Mouse (Mus musculus) ES-E14 (cell line): ENCODE results near the gene Scrn1. TPM values are rescaled to one million over a fixed set of nuclear protein-coding genes. Genes with fewer than 3 reads are reported as not detected.

Experiments
- DNase-seq: peaks from one replicate; pipeline ENCODE4 v3.0.0-alpha.2; 2013; ENCODE audit warnings: low read depth, low spot score
- H3K27ac ChIP-seq: 2 replicates; pipeline ENCODE4 v1.5.1; 2012; ENCODE audit warnings: low read depth, mild to moderate bottlenecking, low read length, moderate library complexity, mixed read lengths; ENCODE audit not compliant: poor library complexity, insufficient read depth, severe bottlenecking
- H3K36me3 ChIP-seq: 2 replicates; pipeline ENCODE4 v1.6.1; 2012; ENCODE audit warnings: mild to moderate bottlenecking, low read length, moderate library complexity, mixed read lengths; ENCODE audit not compliant: control insufficient read depth, poor library complexity, insufficient read depth, severe bottlenecking
- H3K4me1 ChIP-seq, 2 experiments: fragments of 150-350 bp in 1 of 2; sonication (generic) in 1 of 2; 2 replicates each; pipeline ENCODE4 v1.6.1; 2012; ENCODE audit warnings: low read length in 2 of 2, mild to moderate bottlenecking in 1 of 2, mixed read lengths in 1 of 2; ENCODE audit not compliant: control insufficient read depth in 2 of 2, insufficient read depth in 2 of 2, poor library complexity in 1 of 2
- H3K4me3 ChIP-seq, 2 experiments: fragments of 150-350 bp in 1 of 2; sonication (generic) in 1 of 2; 2 replicates each; pipeline ENCODE4 v1.5.1; 2012; ENCODE audit warnings: low read length in 2 of 2, low read depth in 1 of 2, mild to moderate bottlenecking in 1 of 2, mixed read lengths in 1 of 2; ENCODE audit not compliant: insufficient read depth in 1 of 2, poor library complexity in 1 of 2, severe bottlenecking in 1 of 2
- H3K9ac ChIP-seq: 2 replicates; pipeline ENCODE4 v1.6.1; 2012; ENCODE audit warnings: low read depth, mild to moderate bottlenecking, low read length, mixed read lengths; ENCODE audit not compliant: poor library complexity, insufficient read depth, severe bottlenecking
- H3K9me3 ChIP-seq: fragments of 150-350 bp; sonication (generic); 2 replicates; pipeline ENCODE4 v1.6.1; 2012; ENCODE audit warnings: low read depth, mild to moderate bottlenecking, low read length; ENCODE audit not compliant: control insufficient read depth, insufficient read depth
- CHD2 ChIP-seq: IDR thresholded peaks from 2 replicates; pipeline ENCODE4 v1.6.1; 2014; ENCODE audit warnings: mild to moderate bottlenecking, low read depth, low read length, inconsistent platforms
- HCFC1 ChIP-seq: IDR thresholded peaks from 2 replicates; pipeline ENCODE4 v1.6.1; 2012; ENCODE audit warnings: low read length, inconsistent platforms, borderline replicate concordance; ENCODE audit not compliant: insufficient read depth
- MAFK ChIP-seq: IDR thresholded peaks from 2 replicates; pipeline ENCODE4 v1.6.1; 2014; ENCODE audit warnings: mild to moderate bottlenecking, low read depth, low read length, inconsistent platforms; ENCODE audit not compliant: insufficient read depth
- ZC3H11A ChIP-seq: IDR thresholded peaks from 2 replicates; pipeline ENCODE4 v1.6.1; 2012; ENCODE audit warnings: low read depth, mild to moderate bottlenecking, inconsistent platforms, low read length, borderline replicate concordance
- ZNF384 ChIP-seq: IDR thresholded peaks from 2 replicates; pipeline ENCODE4 v1.6.1; 2012; ENCODE audit warnings: low read depth, low read length, inconsistent platforms
- in situ Hi-C, 2 experiments: fragments of 600-800 bp; cut with MboI; formaldehyde crosslinking; loops; one replicate each; pipeline ENCODE4 v1.15.1; 2025; ENCODE audit warnings: low sequenced_read_pairs in 2 of 2, inconsistent platforms in 1 of 2; ENCODE audit not compliant: unreplicated experiment in 2 of 2
- total RNA-seq: library from RNA; depleted of rRNA; stranded (reverse); fragments of 300-350 nt; gene quantifications from 2 replicates; pipeline ENCODE4 v1.2.3, GENCODE M21; 2012

The Scrn1 gene
- total RNA-seq, 1 experiment: 8.9 TPM

DNA sequence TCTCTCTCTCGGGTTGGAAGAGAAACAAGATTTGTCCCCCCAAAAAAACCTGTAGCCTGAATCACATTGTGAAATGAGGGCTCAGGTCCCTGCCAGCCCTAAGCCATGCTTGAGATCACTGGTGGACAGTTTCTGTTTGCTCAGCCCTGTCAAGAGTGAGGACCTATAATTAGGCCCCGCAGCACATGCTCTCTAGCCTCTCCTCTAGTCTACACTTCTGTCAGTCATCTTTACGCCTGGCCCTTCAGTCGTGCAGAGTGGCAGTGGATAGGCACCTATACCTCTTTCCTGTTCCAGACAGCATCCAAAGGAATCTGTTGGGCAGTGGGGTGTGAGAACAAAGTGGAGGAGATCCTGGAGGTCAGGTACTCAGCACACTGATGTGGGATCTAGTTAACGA, 58.5 kb downstream of the Scrn1 start:
- no peak for TF ChIP-seq MAFK
- no peak for TF ChIP-seq CHD2
- TF ChIP-seq HCFC1: no peak
- no peak for TF ChIP-seq ZC3H11A
- TF ChIP-seq ZNF384: no peak
- in situ Hi-C loops: no loop called here
- H3K9me3 ChIP-seq: no peaks in the 10 kb centered on the region
- H3K9ac ChIP-seq: no peak overlapping the region
- no peak overlapping the region for H3K4me3 ChIP-seq
- no peak for DNase-seq
- H3K36me3 ChIP-seq: no peaks in the 10 kb centered on the region
- no peak overlapping the region; the same call in 1 of the 2 replicates for H3K27ac ChIP-seq
- H3K4me1 ChIP-seq: no peaks in the 10 kb centered on the region; a peak in 2 of 4 replicates

DNA sequence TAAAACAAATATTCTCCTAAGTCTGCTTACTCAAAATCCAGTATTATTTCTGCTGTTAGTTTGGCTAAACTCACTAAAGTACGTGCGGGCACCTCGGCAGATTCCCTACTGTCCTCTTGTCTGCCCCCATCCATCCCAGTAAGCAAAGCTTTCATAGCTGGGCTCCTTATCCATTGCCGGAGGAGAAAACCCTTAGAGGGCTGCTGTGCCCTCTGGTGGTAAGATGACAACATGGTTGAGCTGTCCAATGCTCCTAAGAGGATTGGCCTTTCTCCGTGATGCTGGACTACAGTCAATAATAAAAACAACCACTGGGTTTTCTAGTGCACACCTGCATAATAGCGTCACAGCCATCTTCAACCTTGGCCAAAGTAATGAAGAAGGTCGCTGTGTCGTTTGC, 59.3 kb downstream of the Scrn1 start:
- H3K36me3 ChIP-seq: no peaks in the 10 kb centered on the region
- H3K4me3 ChIP-seq: no peak overlapping the region
- H3K9ac ChIP-seq: no peak overlapping the region
- DNase-seq: peak; percentile 19
- H3K4me1 ChIP-seq: no peaks in the 10 kb centered on the region; a peak in 2 of 4 replicates
- TF ChIP-seq HCFC1 (no peak), ZC3H11A (peak; percentile 67; the same call in 1 of the 2 replicates)
- H3K9me3 ChIP-seq: no peaks in the 10 kb centered on the region
- in situ Hi-C loops: no loop called here
- H3K27ac ChIP-seq: no peak overlapping the region

DNA sequence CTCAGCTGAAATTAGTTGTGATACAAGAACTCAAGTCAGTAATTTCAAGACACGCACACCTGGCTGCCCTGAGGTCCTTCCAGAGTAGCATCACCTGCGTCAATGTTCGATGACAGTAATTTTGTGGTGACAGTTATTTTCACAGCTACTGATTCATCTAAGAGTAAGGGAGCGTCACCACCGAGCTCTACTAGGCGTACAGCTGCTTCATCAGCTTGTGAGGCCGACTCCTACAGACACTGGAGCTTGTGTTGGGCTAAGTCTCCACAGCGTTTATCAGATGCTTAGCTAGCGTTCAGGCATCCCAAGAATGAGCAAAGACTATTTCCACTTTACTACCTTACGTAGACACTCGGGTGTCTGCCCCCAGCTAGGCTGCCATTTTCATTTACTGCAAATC, 60.0 kb downstream of the Scrn1 start:
- no peak for DNase-seq
- Histone ChIP-seq H3K9me3 (no peaks in the 10 kb centered on the region), H3K27ac (no peak overlapping the region), H3K4me1 (no peaks in the 10 kb centered on the region; a peak in 2 of 4 replicates), H3K9ac (no peak overlapping the region), H3K36me3 (no peaks in the 10 kb centered on the region), H3K4me3 (no peak overlapping the region)
- in situ Hi-C loops: no loop called here
- TF ChIP-seq HCFC1 (no peak), CHD2 (no peak), ZNF384 (no peak), ZC3H11A (no peak), MAFK (no peak)

DNA sequence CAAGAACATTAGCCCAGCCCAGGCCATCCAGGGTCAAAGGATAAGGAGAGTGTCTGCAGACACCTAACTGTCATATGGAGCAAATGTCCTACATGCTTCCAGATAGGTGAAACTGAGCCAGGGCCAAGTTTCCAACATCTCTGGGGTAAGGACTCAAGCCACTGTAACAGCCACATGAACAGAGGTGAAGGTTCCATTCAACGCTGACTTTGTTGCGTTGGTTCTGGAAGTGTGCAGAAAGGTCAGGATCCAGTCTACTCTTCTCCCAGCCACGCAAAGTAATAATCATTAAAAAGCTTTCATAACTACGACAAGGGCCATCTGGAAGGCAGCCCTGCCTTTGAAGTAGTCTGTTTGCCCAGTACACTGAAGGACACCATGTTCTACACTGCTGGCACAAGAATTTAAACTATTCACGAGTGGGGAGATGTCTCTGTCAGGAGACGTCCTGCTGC, 63.6 kb downstream of the Scrn1 start:
- H3K4me1 ChIP-seq: no peaks in the 10 kb centered on the region
- H3K9ac ChIP-seq: no peak overlapping the region
- no peaks in the 10 kb centered on the region for H3K36me3 ChIP-seq
- TF ChIP-seq ZC3H11A (no peak), ZNF384 (no peak), MAFK (no peak), HCFC1 (no peak), CHD2 (no peak)
- in situ Hi-C loops: no loop called here
- no peak overlapping the region for H3K4me3 ChIP-seq
- DNase-seq: no peak
- no peaks in the 10 kb centered on the region for H3K9me3 ChIP-seq
- H3K27ac ChIP-seq: no peak overlapping the region

DNA sequence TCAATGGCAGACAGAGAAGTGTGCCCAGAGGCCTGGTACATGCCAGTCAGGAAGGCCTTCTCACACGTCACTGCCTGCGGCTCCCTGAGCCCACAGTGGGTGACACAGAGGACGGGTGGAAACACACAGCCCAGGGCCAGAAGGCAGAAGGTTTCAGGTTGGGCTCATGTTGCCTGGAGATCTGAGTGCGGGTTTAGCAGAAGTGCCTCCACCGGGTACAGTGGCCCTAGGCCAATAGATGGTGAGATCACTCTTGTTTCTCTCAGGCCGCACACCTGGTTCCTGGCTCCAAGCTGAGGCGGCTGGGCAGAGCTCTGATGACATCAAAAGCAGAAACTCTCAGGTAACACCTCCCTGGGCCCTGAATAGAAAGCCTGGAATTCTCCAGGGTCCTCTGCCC, 70.1 kb downstream of the Scrn1 start:
- Histone ChIP-seq H3K9me3 (no peaks in the 10 kb centered on the region), H3K4me3 (no peak overlapping the region), H3K36me3 (no peaks in the 10 kb centered on the region), H3K27ac (no peak overlapping the region), H3K9ac (no peak overlapping the region), H3K4me1 (no peaks in the 10 kb centered on the region)
- no peak for DNase-seq
- no peak for TF ChIP-seq MAFK
- no peak for TF ChIP-seq CHD2
- no peak for TF ChIP-seq ZC3H11A
- no peak for TF ChIP-seq ZNF384
- no peak for TF ChIP-seq HCFC1
- in situ Hi-C loops: no loop called here
